Mouse (Mus musculus): ENCODE data around the gene Foxe3.

- TF ChIP-seq CTCF (IDR thresholded peaks at IDR 0.05; ENCODE audit: low read depth, low read length), result no peak
- no peak for TF ChIP-seq POLR2A (IDR thresholded peaks at IDR 0.05; ENCODE audit: insufficient read depth, low read length)
- TF ChIP-seq EP300 (IDR thresholded peaks at IDR 0.05; ENCODE audit: insufficient read depth, low read depth, low read length), result no peak
Measured at GRCm38 (mm10) chr4:114942112-114942511, 16.3 kb upstream of the Foxe3 start.
